Mouse (Mus musculus) C3H10T1/2 (cell line): ENCODE results near the gene Gm21854. TPM values are rescaled to one million over a fixed set of nuclear protein-coding genes. Genes with fewer than 3 reads are reported as not detected.

Experiments
- polyA plus RNA-seq, 2 experiments: library from polyadenylated mRNA; unstranded; fragments of >200 nt; fragmentation: generic; extraction: Trizol; gene quantifications; one replicate each; pipeline ENCODE4 v1.2.1; 2012; ENCODE audit warnings: missing spikeins in 2 of 2

The Gm21854 gene
- polyA plus RNA-seq = not detected

GRCm38 (mm10) chrY:5656686-5657085 lies at the start of gene Gm21854:
Gene Gm21854, plus strand, starts transcription at chrY:5656986.

Other genes starting within 250 kb of the Gm21854 start
- gene Gm20914, start 69.0 kb downstream of the Gm21854 start, polyA plus RNA-seq = not detected
- gene Gm28171, start 136.4 kb downstream of the Gm21854 start, polyA plus RNA-seq = not detected